Mouse (Mus musculus): ENCODE data around the gene Aatk.

- TF ChIP-seq CTCF (IDR thresholded peaks at IDR 0.05; ENCODE audit: low read depth) (no peak), EP300 (IDR thresholded peaks at IDR 0.05; ENCODE audit: low read depth) (no peak)
Measured at GRCm38 (mm10) chr11:120005434-120006317, 41.3 kb downstream of the Aatk start.
